Mouse (Mus musculus) bone marrow, adult 2 months (tissue): Measurements from ENCODE around the gene Suclg2.

ENCODE experiments used
- CTCF ChIP-seq: fragments of 200-500 bp; IDR thresholded peaks from 2 replicates; pipeline ENCODE4 v1.5.1; 2011; ENCODE audit warnings: low read length, control low read depth; ENCODE audit not compliant: control insufficient read depth, insufficient read depth
- POLR2A ChIP-seq: fragments of 200-500 bp; IDR thresholded peaks from 2 replicates; pipeline ENCODE4 v1.6.1; 2011; ENCODE audit warnings: low read depth, mild to moderate bottlenecking, control low read depth, low read length, borderline replicate concordance; ENCODE audit not compliant: control insufficient read depth

DNA sequence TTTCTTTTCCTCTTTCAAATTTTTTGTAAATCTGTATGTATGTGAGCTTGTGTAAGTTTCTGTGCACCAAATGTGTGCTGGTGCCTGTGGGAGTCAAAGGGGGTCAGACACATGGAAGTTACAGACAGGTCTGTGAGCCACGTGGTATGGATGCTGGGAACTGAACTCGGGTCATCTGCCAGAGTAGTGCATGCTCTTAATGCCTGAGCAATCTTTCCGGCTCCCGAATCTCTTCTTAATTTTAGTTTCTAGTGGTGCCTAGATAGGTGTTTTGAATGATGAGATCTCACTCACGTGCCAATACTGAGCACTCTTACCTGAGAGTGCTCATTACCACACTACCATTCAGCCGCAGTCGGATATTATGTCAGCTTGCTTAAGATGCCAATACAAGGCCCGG is 60.9 kb downstream of the Suclg2 start:
- no peak for TF ChIP-seq CTCF
- no peak for TF ChIP-seq POLR2A
